Mouse (Mus musculus) erythroblast, embryonic 14.5 days (primary cell): ENCODE data around the gene Sptb.

Source experiments
- GATA1 ChIP-seq: IDR thresholded peaks from 2 replicates; pipeline ENCODE4 v1.6.1; 2012; ENCODE audit warnings: low read length, inconsistent platforms, mixed read lengths
- TAL1 ChIP-seq: IDR thresholded peaks from 3 replicates; pipeline ENCODE4 v1.6.1; 2012; ENCODE audit warnings: low read length, inconsistent platforms, mixed read lengths

GRCm38 (mm10) chr12:76694801-76695505 is 15.4 kb downstream of the Sptb start:
- TF ChIP-seq TAL1 (no peak), GATA1 (no peak)
